Mouse (Mus musculus): ENCODE data around the gene Ampd3.

The Ampd3 gene

GRCm38 (mm10) chr7:110769094-110769493 lies 1.1 kb downstream of the Ampd3 start:
- DNase-seq (ENCODE audit: low spot score in 2 of 2) = no peak

- DNase-seq (ENCODE audit: low spot score in 2 of 2) = no peak
Measured at GRCm38 (mm10) chr7:110770949-110771348, 2.9 kb downstream of the Ampd3 start.

- DNase-seq (ENCODE audit: low spot score in 2 of 2) = no peak
Measured at GRCm38 (mm10) chr7:110772343-110772742, 4.3 kb downstream of the Ampd3 start.

GRCm38 (mm10) chr7:110773204-110774002 lies 5.4 kb downstream of the Ampd3 start:
- DNase-seq (ENCODE audit: low spot score in 2 of 2) = peak in 1 of 2 experiments; percentile 62

- DNase-seq (ENCODE audit: low spot score in 2 of 2) = peak in 1 of 2 experiments; percentile 43
Measured at GRCm38 (mm10) chr7:110774077-110774476, 6.1 kb downstream of the Ampd3 start.

- DNase-seq (ENCODE audit: low spot score in 2 of 2) = no peak
Measured at GRCm38 (mm10) chr7:110774674-110775073, 6.7 kb downstream of the Ampd3 start.

GRCm38 (mm10) chr7:110777146-110778001 lies 9.4 kb downstream of the Ampd3 start:
- peak in 1 of 2 experiments; percentile 50 for DNase-seq (ENCODE audit: low spot score in 2 of 2)

GRCm38 (mm10) chr7:110778933-110779332 lies 10.9 kb downstream of the Ampd3 start:
- DNase-seq (ENCODE audit: low spot score in 2 of 2) = no peak

- DNase-seq (ENCODE audit: low spot score in 2 of 2) = no peak
Measured at GRCm38 (mm10) chr7:110779605-110780111, 11.7 kb downstream of the Ampd3 start.

- DNase-seq (ENCODE audit: low spot score in 2 of 2) = no peak
Measured at GRCm38 (mm10) chr7:110780520-110780919, 12.5 kb downstream of the Ampd3 start.

- DNase-seq (ENCODE audit: low spot score in 2 of 2) = no peak
Measured at GRCm38 (mm10) chr7:110781231-110781711, 13.3 kb downstream of the Ampd3 start.

GRCm38 (mm10) chr7:110782135-110782534 lies 14.1 kb downstream of the Ampd3 start:
- DNase-seq (ENCODE audit: low spot score in 2 of 2) = no peak

- no peak for DNase-seq (ENCODE audit: low spot score in 2 of 2)
Measured at GRCm38 (mm10) chr7:110782845-110783478, 15.0 kb downstream of the Ampd3 start.

GRCm38 (mm10) chr7:110784965-110785364 lies 17.0 kb downstream of the Ampd3 start:
- peak in 1 of 2 experiments; percentile 52 for DNase-seq (ENCODE audit: low spot score in 2 of 2)

GRCm38 (mm10) chr7:110785741-110786146 lies 17.7 kb downstream of the Ampd3 start:
- DNase-seq (ENCODE audit: low spot score in 2 of 2) = no peak

GRCm38 (mm10) chr7:110787310-110787709 lies 19.3 kb downstream of the Ampd3 start:
- DNase-seq (ENCODE audit: low spot score in 2 of 2) = no peak

GRCm38 (mm10) chr7:110790878-110791277 lies 22.9 kb downstream of the Ampd3 start:
- DNase-seq (ENCODE audit: low spot score in 2 of 2) = no peak

- DNase-seq (ENCODE audit: low spot score in 2 of 2) = no peak
Measured at GRCm38 (mm10) chr7:110792201-110792600, 24.2 kb downstream of the Ampd3 start.

GRCm38 (mm10) chr7:110792834-110793233 lies 24.8 kb downstream of the Ampd3 start:
- no peak for DNase-seq (ENCODE audit: low spot score in 2 of 2)

GRCm38 (mm10) chr7:110794722-110795121 lies 26.7 kb downstream of the Ampd3 start:
- DNase-seq (ENCODE audit: low spot score in 2 of 2) = no peak

GRCm38 (mm10) chr7:110796367-110797051 lies 28.5 kb downstream of the Ampd3 start:
- no peak for DNase-seq (ENCODE audit: low spot score in 2 of 2)

All from urinary bladder, postnatal 36 days (tissue).